Mouse (Mus musculus): ENCODE measurements around the gene Il1rl1. TPM values are rescaled to one million over a fixed set of nuclear protein-coding genes. Genes with fewer than 3 reads are reported as not detected.

The Il1rl1 gene
- total and polyA plus RNA-seq, 3 experiments, result 44.4 to 68.4 TPM; not detected in 1

DNA sequence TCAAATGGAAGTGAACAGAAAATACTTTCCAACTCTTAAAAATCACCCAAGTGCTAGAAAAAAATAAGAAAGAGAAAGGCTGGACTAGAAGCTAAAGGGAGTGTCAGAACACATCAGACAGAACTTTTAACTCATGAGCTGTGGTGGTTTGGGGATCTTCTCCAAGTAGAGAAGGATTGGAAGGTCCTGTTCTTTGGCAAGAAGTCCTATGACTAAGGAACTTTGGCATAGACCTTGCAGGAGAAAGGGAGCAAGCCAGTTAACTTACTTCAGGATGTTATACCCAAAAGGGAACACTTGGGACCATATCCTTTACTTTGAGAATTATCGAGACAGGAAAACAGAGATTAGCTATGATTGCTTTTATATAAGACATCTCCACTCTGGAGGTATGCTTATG is 43.0 kb downstream of the Il1rl1 start:
- H3K36me3 ChIP-seq (ENCODE audit: control insufficient read depth in 1 of 2, insufficient read depth in 2 of 2, low read length in 2 of 2), result peaks cover 0 to 15% of the 10 kb centered on the region in 2 experiments; a peak in 2 of 4 replicates

DNA sequence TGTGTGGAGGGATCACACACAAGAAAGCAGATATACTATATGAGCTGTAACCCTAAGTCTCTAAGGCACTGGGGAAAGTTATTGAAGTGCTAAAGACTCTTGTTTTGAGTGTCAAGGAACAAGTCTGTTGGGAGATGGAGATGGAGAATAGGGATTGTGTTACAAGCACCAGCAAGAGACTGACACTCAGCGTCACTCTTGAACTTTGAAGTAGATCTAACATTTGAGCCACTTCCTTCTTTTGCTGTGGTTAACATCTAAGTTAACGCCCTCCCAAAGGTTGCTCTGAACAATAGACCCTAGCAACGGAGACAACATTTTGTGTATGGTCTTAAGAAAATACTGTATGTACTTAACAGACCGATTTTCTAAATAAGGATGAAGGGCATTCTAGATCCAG is 44.3 kb downstream of the Il1rl1 start:
- H3K79me2 ChIP-seq (ENCODE audit: control insufficient read depth, insufficient read depth, low read length, poor library complexity), result no peaks in the 10 kb centered on the region
- DNase-seq (ENCODE audit: low read depth, low spot score), result peak; percentile 55
- H3K4me3 ChIP-seq (ENCODE audit: control insufficient read depth in 1 of 2, insufficient read depth in 1 of 2, low read depth in 2 of 2, low read length in 2 of 2), result no peak overlapping the region
- H3K27me3 ChIP-seq (ENCODE audit: control insufficient read depth in 1 of 2, insufficient read depth in 2 of 2, low read length in 2 of 2), result no peaks in the 10 kb centered on the region
- peaks cover 0 to 15% of the 10 kb centered on the region in 2 experiments; a peak in 2 of 4 replicates for H3K36me3 ChIP-seq (ENCODE audit: control insufficient read depth in 1 of 2, insufficient read depth in 2 of 2, low read length in 2 of 2)
- no peak overlapping the region for H3K27ac ChIP-seq (ENCODE audit: control insufficient read depth, low read depth, low read length)
- H3K4me1 ChIP-seq (ENCODE audit: control insufficient read depth in 1 of 2, insufficient read depth in 2 of 2, low read length in 2 of 2), result peaks cover 0 to 16% of the 10 kb centered on the region in 2 experiments; a peak in 3 of 4 replicates
- no peak for TF ChIP-seq CTCF (IDR thresholded peaks at IDR 0.05 in 2 of 3, conservative IDR thresholded peaks at IDR 0.05 in 1 of 3; ENCODE audit: control insufficient read depth in 1 of 3, insufficient read depth in 1 of 3, low read depth in 2 of 3, low read length in 3 of 3, poor library complexity in 1 of 3, severe bottlenecking in 1 of 3)
- H3K9ac ChIP-seq (ENCODE audit: control insufficient read depth, low read depth, low read length, poor library complexity, severe bottlenecking), result no peak overlapping the region
- no peaks in the 10 kb centered on the region for H3K9me3 ChIP-seq (replicated peaks; ENCODE audit: insufficient read depth, low read length)

More for the DNA sequence above, 43.0 kb downstream of the Il1rl1 start:
- Histone ChIP-seq H3K79me2 (ENCODE audit: control insufficient read depth, insufficient read depth, low read length, poor library complexity) (no peaks in the 10 kb centered on the region), H3K4me1 (ENCODE audit: control insufficient read depth in 1 of 2, insufficient read depth in 2 of 2, low read length in 2 of 2) (peaks cover 0 to 16% of the 10 kb centered on the region in 2 experiments; a peak in 3 of 4 replicates), H3K9ac (ENCODE audit: control insufficient read depth, low read depth, low read length, poor library complexity, severe bottlenecking) (no peak overlapping the region), H3K27me3 (ENCODE audit: control insufficient read depth in 1 of 2, insufficient read depth in 2 of 2, low read length in 2 of 2) (no peaks in the 10 kb centered on the region), H3K4me3 (ENCODE audit: control insufficient read depth in 1 of 2, insufficient read depth in 1 of 2, low read depth in 2 of 2, low read length in 2 of 2) (no peak overlapping the region), H3K9me3 (replicated peaks; ENCODE audit: insufficient read depth, low read length) (no peaks in the 10 kb centered on the region), H3K27ac (ENCODE audit: control insufficient read depth, low read depth, low read length) (no peak overlapping the region)
- no peak for DNase-seq (ENCODE audit: low read depth, low spot score)
- TF ChIP-seq MYC (IDR thresholded peaks at IDR 0.05; ENCODE audit: low read depth, low read length) (no peak), MXI1 (IDR thresholded peaks at IDR 0.05; ENCODE audit: low read depth, low read length) (no peak), POLR2AphosphoS5 (IDR thresholded peaks at IDR 0.05; ENCODE audit: borderline replicate concordance, low read depth, low read length) (no peak), EP300 (IDR thresholded peaks at IDR 0.05; ENCODE audit: low read depth in 1 of 2, low read length in 2 of 2) (no peak), GATA1 (IDR thresholded peaks at IDR 0.05; ENCODE audit: low read depth, low read length) (no peak), BHLHE40 (IDR thresholded peaks at IDR 0.05; ENCODE audit: borderline replicate concordance, low read depth, low read length) (no peak), MYB (IDR thresholded peaks at IDR 0.05; ENCODE audit: low read depth, low read length) (no peak)

DNA sequence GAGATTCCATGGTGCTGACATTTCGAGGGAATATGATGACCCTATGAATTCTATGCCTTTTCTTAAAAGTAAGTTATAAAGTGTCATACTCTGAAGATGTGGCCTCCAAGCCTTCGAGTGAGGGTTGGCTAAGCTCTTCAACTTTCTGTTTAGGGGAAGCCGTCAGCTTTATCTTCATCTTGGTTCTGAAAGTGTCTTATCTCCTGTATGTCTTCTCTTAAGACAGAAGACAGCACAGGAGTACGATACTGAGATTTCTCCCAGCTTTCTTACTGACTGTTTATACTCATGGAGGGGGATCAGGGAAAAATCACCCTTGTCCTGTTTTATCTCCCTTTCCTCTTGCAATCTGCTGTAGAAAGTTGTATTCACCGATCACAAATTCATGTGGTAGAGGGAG is 45.0 kb downstream of the Il1rl1 start:
- peaks cover 0 to 19% of the 10 kb centered on the region in 2 experiments; a peak in 2 of 4 replicates for H3K36me3 ChIP-seq (ENCODE audit: control insufficient read depth in 1 of 2, insufficient read depth in 2 of 2, low read length in 2 of 2)
- no peaks in the 10 kb centered on the region for H3K9me3 ChIP-seq (replicated peaks; ENCODE audit: insufficient read depth, low read length)
- H3K27me3 ChIP-seq (ENCODE audit: control insufficient read depth in 1 of 2, insufficient read depth in 2 of 2, low read length in 2 of 2), result no peaks in the 10 kb centered on the region
- H3K9ac ChIP-seq (ENCODE audit: control insufficient read depth, low read depth, low read length, poor library complexity, severe bottlenecking), result no peak overlapping the region
- no peaks in the 10 kb centered on the region for H3K79me2 ChIP-seq (ENCODE audit: control insufficient read depth, insufficient read depth, low read length, poor library complexity)
- DNase-seq (ENCODE audit: low read depth, low spot score), result no peak
- TF ChIP-seq BHLHE40 (IDR thresholded peaks at IDR 0.05; ENCODE audit: borderline replicate concordance, low read depth, low read length) (no peak), TBP (IDR thresholded peaks at IDR 0.05; ENCODE audit: low read depth, low read length) (no peak)
- peaks cover 0 to 18% of the 10 kb centered on the region in 2 experiments; a peak in 3 of 4 replicates for H3K4me1 ChIP-seq (ENCODE audit: control insufficient read depth in 1 of 2, insufficient read depth in 2 of 2, low read length in 2 of 2)
- H3K27ac ChIP-seq (ENCODE audit: control insufficient read depth, low read depth, low read length), result no peak overlapping the region
- no peak overlapping the region for H3K4me3 ChIP-seq (ENCODE audit: control insufficient read depth in 1 of 2, insufficient read depth in 1 of 2, low read depth in 2 of 2, low read length in 2 of 2)

Data from MEL (cell line).